Mouse (Mus musculus) megakaryocyte, embryonic 14.5 days (primary cell): Measurements from ENCODE around the gene Plscr1. TPM values are rescaled to one million over a fixed set of nuclear protein-coding genes. Genes with fewer than 3 reads are reported as not detected.
A peak's percentile ranks its signal among the peaks of the same experiment; 100 is the strongest.

Source experiments
- H3K27me3 ChIP-seq: replicated peaks from 2 replicates; pipeline ENCODE3; 2012; ENCODE audit warnings: inconsistent platforms
- H3K36me3 ChIP-seq: replicated peaks from 2 replicates; pipeline ENCODE3; 2012; ENCODE audit warnings: low read length, inconsistent platforms, mixed read lengths
- H3K4me1 ChIP-seq: 2 replicates; pipeline ENCODE4 v1.6.1; 2012; ENCODE audit warnings: inconsistent platforms
- H3K4me3 ChIP-seq: replicated peaks from 2 replicates; pipeline ENCODE3; 2012; ENCODE audit warnings: moderate library complexity, mild to moderate bottlenecking, inconsistent platforms
- H3K9me3 ChIP-seq: 2 replicates; pipeline ENCODE4 v1.6.1; 2012; ENCODE audit warnings: inconsistent platforms
- FLI1 ChIP-seq: IDR thresholded peaks from 2 replicates; pipeline ENCODE4 v1.6.1; 2012; ENCODE audit warnings: low read length, inconsistent platforms, mixed read lengths
- GATA1 ChIP-seq: IDR thresholded peaks from 3 replicates; pipeline ENCODE4 v1.6.1; 2012; ENCODE audit warnings: mixed read lengths, low read length, inconsistent platforms, borderline replicate concordance
- polyA plus RNA-seq: library from polyadenylated mRNA; stranded (reverse); fragments of >175 nt; gene quantifications from 2 replicates; pipeline ENCODE4 v1.2.3, GENCODE M21; 2012; ENCODE audit warnings: low replicate concordance; ENCODE audit not compliant: insufficient read depth

The Plscr1 gene
- polyA plus RNA-seq, 1 experiment, result 179 TPM

DNA sequence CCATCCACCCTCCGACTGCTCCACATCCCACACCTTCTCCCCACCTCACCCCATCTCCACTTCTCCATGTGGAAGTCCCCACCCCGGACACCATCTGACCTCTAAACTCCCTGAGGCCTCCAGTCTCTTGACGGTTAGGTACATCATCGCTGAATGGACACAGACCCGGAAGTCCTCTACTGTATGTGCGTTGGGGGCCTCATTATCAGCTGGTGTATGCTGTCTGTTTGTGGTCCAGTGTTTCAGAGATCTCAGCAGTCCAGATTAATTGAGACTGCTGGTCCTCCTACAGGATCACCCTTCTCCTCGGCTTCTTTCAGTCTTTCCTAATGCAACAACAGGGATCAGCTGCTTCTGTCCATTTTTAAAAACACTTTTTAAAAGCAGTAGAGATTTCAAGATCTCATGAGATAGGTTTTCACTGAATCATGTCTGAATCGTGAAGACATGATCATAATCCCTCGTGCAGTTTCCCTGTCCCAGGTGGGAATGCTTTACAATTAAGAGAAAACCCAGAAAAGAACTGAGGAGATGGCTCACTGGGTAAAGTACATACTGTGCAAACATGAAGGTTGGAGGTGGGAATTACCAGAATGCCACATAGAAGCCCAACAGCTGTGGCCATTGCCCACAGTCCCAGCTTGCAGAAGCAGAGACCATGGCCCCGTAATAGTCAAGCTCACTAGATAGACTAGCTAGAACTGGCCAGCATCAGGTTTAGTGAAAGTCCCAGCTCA lies 4.2 kb downstream of the Plscr1 start:
- H3K36me3 ChIP-seq, result peaks cover 47% of the 10 kb centered on the region
- peaks cover 39% of the 10 kb centered on the region for H3K4me1 ChIP-seq
- peak overlapping the region; percentile 95 for H3K4me3 ChIP-seq
- no peaks in the 10 kb centered on the region for H3K27me3 ChIP-seq
- H3K9me3 ChIP-seq, result no peaks in the 10 kb centered on the region
- no peak for TF ChIP-seq FLI1
- TF ChIP-seq GATA1, result no peak

DNA sequence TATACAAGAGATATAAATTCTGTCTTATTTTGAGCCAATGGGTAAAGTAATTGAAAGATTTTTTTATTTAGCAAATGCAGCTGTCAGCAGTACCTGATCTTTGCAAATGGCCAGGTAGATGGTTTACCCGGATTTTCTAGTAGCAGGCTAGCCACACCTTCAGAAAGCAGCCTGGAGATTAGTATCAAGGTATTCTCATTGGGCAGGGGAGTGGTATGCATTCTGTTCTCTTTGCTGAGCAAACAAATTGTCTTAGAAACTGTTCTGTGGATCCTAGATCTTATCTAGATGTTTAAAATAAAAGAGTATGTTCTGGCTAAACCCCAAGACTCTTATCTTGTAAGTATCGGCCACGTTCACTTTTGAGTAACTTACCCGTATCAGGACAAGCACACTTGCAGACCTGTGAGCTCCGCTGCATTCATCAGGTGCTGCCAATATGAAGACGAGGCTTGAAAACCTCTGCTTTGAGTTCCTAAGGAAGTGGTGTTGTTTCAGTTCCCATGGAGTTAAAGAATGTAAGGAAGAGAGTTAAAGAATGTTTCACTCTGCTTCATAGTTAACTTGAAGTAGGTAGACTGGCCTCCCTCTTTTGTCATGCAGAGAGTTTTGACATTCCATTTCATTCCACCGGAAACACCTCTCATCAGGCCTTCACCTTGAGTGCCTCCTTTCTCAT lies 11.1 kb downstream of the Plscr1 start:
- no peak for TF ChIP-seq FLI1
- TF ChIP-seq GATA1, result no peak
- Histone ChIP-seq H3K27me3 (no peaks in the 10 kb centered on the region), H3K4me3 (no peak overlapping the region), H3K36me3 (peaks cover 91% of the 10 kb centered on the region), H3K9me3 (no peaks in the 10 kb centered on the region), H3K4me1 (peaks cover 46% of the 10 kb centered on the region)

DNA sequence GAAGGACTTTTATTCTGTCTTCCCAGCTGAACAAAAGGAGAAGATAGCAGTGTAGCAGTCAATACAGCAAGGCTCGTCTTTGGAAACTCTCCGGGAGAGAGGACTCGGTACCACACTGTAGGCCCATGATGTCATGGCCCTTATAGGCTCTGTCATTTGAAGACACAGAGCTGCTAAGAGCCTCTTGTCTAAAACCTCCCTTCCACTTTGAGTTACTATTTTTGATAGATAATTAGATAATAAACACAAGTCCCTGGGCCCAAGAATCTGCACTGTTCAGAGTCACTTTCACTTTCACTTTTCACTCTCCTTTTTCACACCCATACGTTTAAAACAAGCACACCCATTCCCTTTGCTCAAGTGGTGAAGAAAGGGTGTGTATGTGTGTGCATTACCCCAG lies 16.2 kb downstream of the Plscr1 start:
- no peaks in the 10 kb centered on the region for H3K9me3 ChIP-seq
- H3K27me3 ChIP-seq, result no peaks in the 10 kb centered on the region
- H3K4me3 ChIP-seq, result peak overlapping the region; percentile 81
- peaks cover 97% of the 10 kb centered on the region for H3K36me3 ChIP-seq
- peaks cover 81% of the 10 kb centered on the region for H3K4me1 ChIP-seq
- no peak for TF ChIP-seq GATA1

DNA sequence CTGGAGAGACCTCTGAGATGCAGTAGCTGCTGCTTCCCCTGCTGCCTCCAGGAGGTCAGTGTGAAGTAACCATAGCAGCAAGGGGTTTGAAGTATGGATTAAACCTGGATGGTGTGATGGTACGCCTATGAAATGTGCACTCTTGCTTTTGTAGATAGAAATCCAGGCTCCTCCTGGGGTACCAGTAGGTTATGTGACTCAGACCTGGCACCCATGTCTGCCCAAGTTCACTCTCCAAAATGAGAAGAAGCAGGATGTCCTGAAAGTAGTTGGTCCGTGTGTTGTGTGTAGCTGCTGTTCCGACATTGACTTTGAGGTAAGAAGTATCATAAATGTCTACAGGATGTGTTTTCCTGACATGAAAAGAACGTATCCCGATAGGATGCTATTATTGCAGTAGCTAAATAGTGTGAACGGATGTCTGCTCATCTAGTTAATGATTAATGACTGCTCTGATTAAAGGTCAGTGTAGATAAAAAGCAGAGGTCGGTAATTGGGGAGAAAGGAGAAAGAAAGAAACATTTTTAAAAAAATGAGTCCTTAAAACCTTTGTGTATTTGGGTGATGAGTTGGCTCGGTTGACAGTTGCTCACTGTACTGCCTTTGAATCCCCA lies 17.1 kb downstream of the Plscr1 start:
- TF ChIP-seq FLI1 (no peak), GATA1 (no peak)
- H3K36me3 ChIP-seq, result peaks cover 95% of the 10 kb centered on the region
- peak overlapping the region; percentile 25 for H3K4me3 ChIP-seq
- no peaks in the 10 kb centered on the region for H3K9me3 ChIP-seq
- H3K27me3 ChIP-seq, result no peaks in the 10 kb centered on the region
- peaks cover 83% of the 10 kb centered on the region for H3K4me1 ChIP-seq

DNA sequence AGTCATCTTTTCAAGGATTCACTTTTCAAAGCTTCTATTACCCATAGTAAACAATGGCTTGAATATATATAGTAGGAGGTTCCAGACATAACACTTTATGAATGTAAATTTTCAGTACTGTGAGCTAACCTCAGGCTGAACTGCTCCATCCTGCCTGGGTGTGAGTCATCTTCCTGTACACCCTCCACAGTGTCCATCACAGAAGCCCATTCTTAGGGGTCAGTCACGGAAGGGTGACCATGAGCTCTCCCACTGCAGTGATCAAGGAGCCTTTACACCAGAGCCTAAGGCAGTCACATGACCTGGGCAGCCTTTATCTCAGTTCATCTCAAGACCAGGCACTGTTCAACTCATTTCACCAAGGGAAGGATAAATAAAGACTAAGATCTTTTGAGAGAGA lies 18.2 kb downstream of the Plscr1 start:
- Histone ChIP-seq H3K4me1 (peaks cover 84% of the 10 kb centered on the region), H3K9me3 (no peaks in the 10 kb centered on the region), H3K36me3 (peaks cover 94% of the 10 kb centered on the region), H3K27me3 (no peaks in the 10 kb centered on the region), H3K4me3 (no peak overlapping the region)
- TF ChIP-seq FLI1 (no peak), GATA1 (no peak)

DNA sequence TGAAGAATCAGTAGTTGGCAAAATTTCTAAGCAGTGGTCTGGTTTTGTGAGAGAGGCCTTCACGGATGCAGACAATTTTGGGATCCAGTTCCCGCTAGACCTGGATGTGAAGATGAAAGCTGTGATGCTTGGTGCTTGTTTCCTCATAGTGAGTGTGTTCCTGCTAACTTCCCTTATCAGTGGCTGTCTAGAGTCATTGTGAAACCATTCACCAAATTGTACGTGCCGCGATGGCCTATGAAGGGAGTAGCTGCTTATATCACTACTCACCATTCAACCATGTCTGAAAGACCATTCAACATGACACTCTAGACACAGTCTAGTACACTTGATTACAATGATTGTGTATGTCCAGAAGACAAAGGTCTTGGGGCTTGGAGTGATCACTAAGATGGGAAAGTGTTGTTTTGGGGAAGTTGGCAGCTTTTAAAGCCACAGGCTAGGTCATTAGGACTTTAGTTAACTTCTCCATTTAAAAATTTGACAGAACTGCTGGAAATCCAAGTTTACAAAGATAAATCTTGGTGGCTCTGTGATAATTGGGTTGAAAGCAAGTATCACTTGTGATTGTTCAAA lies 20.4 kb downstream of the Plscr1 start:
- Histone ChIP-seq H3K36me3 (peaks cover 84% of the 10 kb centered on the region), H3K9me3 (no peaks in the 10 kb centered on the region), H3K27me3 (no peaks in the 10 kb centered on the region), H3K4me1 (peaks cover 90% of the 10 kb centered on the region), H3K4me3 (peak overlapping the region; percentile 62)
- TF ChIP-seq FLI1, result no peak
- TF ChIP-seq GATA1, result no peak

DNA sequence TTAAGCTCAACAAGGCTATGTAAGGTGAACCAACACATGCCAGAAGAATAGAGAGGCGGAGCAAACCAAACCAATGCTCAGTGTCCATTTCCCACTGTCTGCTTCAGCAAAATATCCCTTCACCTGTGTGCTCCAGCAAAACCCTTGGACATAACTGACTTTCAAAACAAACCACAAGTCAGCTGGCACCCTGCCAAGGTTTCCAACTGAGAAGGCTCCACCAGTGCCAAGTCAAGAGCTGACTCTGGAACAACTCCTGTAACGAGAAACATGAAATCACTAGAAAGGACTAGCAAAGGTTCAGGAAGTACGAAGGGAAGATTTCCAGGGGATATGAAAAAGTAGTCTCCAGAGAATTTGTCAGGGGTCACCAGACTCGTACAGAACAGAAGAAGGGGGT lies 21.4 kb downstream of the Plscr1 start:
- TF ChIP-seq FLI1 (no peak), GATA1 (no peak)
- Histone ChIP-seq H3K36me3 (peaks cover 86% of the 10 kb centered on the region), H3K27me3 (no peaks in the 10 kb centered on the region), H3K4me1 (peaks cover 94% of the 10 kb centered on the region), H3K9me3 (no peaks in the 10 kb centered on the region), H3K4me3 (no peak overlapping the region)

DNA sequence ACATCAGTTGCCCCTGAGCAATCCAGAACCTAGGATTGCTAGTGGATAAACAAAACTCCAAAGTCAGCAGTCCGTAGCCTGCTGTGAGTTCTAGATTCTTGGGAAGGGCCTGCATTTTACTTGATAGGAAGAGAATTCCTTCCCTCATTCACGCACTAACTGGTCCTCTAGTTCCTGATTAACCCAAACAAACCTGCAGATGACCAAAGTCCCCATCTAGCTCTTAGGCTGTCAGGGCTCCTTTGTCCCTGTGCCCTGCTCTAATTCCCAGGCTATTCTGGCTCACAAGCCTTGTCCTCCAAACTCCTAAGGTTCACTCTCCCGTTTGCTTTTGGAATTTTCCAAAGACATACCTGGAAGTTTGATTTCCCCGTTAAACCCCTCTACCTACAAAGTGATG lies 23.1 kb downstream of the Plscr1 start:
- Histone ChIP-seq H3K9me3 (no peaks in the 10 kb centered on the region), H3K4me1 (peaks cover 91% of the 10 kb centered on the region), H3K4me3 (no peak overlapping the region), H3K36me3 (peaks cover 81% of the 10 kb centered on the region), H3K27me3 (no peaks in the 10 kb centered on the region)
- TF ChIP-seq GATA1 (no peak), FLI1 (no peak)

DNA sequence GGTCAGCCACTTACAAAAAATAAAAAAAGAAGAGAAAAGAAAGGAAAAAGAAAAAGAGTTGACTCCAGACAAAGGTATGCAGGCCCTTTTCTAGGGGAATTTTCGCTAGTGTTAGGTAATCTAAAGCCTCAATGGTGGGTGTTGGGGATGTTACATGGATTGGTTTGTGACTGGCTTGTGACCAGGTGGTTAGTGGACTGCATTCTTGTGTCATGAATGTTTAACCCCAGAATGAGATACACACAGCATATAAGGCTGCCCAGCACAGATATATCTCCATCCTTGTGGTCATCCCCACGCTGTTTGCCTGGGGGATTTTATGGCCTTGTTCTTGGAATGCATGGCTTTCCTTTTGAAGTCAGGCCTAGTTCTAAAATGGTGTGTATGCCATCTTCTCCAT lies 23.7 kb downstream of the Plscr1 start:
- TF ChIP-seq FLI1 (no peak), GATA1 (no peak)
- Histone ChIP-seq H3K27me3 (no peaks in the 10 kb centered on the region), H3K36me3 (peaks cover 78% of the 10 kb centered on the region), H3K4me3 (peak overlapping the region; percentile 54), H3K9me3 (no peaks in the 10 kb centered on the region), H3K4me1 (peaks cover 91% of the 10 kb centered on the region)
